Mouse (Mus musculus): ENCODE measurements around the gene Srrm4.

DNA sequence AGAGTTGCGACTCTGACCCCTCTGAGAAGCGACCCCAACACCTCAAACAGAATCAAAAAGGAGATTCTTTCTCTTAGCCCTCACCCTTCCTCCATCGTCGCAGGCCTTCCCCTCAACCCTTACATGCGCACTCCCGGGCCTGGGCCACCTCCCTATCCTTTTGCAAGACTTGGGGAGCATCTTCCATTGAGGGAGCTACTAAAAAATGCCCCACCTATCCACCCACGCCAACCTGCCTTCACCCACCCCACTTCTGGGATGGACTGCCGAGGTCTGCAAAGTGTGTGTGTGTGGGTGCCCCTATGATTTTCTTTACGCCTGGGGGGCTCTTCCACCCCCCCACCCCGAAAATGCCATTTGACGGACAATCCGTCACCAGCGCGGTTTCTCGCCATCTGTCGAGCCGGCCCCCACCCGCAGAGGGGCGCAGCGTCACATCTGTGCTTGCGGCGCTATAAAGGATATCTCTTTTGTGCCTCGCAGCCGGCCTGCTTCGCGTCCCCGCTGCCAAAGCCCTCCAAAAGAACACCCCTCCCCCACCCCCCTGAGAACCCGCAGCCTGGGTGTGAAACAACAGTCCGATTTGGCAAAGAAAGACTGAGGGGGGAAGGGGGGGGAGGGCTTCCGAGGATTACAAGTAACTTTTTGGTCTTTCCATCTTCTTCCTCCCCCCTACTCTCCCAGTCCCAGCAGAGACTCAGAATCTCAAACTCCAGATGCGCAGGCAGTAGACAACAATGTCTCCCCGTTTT, 608 bp upstream of the Srrm4 start:
- TF ChIP-seq EP300 (IDR thresholded peaks at IDR 0.05) (no peak), CTCF (IDR thresholded peaks at IDR 0.05) (no peak)

Measured in lung, postnatal 0 days (tissue).